Mouse (Mus musculus): ENCODE data around the gene 9930104L06Rik.

DNA sequence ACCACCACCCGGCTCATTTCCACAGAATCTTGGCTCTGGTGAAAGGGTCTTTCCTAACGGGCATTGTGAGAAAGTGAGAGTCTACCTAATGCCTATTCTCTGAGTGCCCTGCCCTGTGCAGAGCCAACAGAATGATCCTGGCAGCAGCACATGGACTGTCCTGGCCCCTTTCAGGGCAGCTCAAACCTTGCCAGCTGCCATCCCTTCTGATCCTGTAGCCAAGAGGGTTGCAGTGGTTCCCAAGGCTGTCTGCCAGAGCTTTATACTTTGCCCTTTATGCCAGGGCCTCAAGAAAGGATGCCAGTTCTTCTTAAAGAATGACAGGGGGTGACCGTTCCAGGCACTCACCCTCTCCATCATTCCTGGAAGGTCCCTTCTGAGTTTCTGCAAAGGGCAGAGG is 12.6 kb downstream of the 9930104L06Rik start:
- no peak for TF ChIP-seq HCFC1 (IDR thresholded peaks at IDR 0.05; ENCODE audit: borderline replicate concordance, insufficient read depth, low read length)
- TF ChIP-seq MAFK (IDR thresholded peaks at IDR 0.05; ENCODE audit: insufficient read depth, low read depth, low read length): no peak
- TF ChIP-seq ZC3H11A (IDR thresholded peaks at IDR 0.05; ENCODE audit: borderline replicate concordance, low read depth, low read length): no peak
- TF ChIP-seq CHD2 (IDR thresholded peaks at IDR 0.05; ENCODE audit: low read depth, low read length): no peak
